Mouse (Mus musculus) cortical plate, adult 2 months (tissue): Measurements from ENCODE around the gene Scn4b. TPM values are rescaled to one million over a fixed set of nuclear protein-coding genes. Genes with fewer than 3 reads are reported as not detected.
A peak's percentile ranks its signal among the peaks of the same experiment; 100 is the strongest.

Experiments
- H3K27ac ChIP-seq: fragments of 200-500 bp; 2 replicates; pipeline ENCODE4 v1.5.1; 2012; ENCODE audit warnings: low read length, control low read depth, inconsistent platforms; ENCODE audit not compliant: insufficient read depth
- H3K4me1 ChIP-seq: fragments of 200-500 bp; 2 replicates; pipeline ENCODE4 v1.6.1; 2011; ENCODE audit warnings: low read length; ENCODE audit not compliant: control insufficient read depth, insufficient read depth
- H3K4me3 ChIP-seq: fragments of 200-500 bp; 2 replicates; pipeline ENCODE4 v1.5.1; 2011; ENCODE audit warnings: mild to moderate bottlenecking, low read length, control low read depth; ENCODE audit not compliant: insufficient read depth
- CTCF ChIP-seq: fragments of 200-500 bp; IDR thresholded peaks from 2 replicates; pipeline ENCODE4 v1.5.1; 2011; ENCODE audit warnings: mild to moderate bottlenecking, control low read depth, low read length; ENCODE audit not compliant: insufficient read depth; ENCODE audit errors: extremely low read depth
- POLR2A ChIP-seq: fragments of 200-500 bp; IDR thresholded peaks from 2 replicates; pipeline ENCODE4 v1.6.1; 2011; ENCODE audit warnings: mild to moderate bottlenecking, low read length, control low read depth; ENCODE audit not compliant: insufficient read depth; ENCODE audit errors: extremely low read depth
- polyA plus RNA-seq: library from polyadenylated mRNA; depleted of rRNA; stranded (reverse); fragments of >200 nt; gene quantifications from 2 replicates; pipeline ENCODE4 v1.2.3, GENCODE M21; 2012; rRNA removed

Gene Scn4b
- 31.9 and 87.5 TPM in 2 replicates for polyA plus RNA-seq

- Histone ChIP-seq H3K4me3 (peak within 1 kb of the TSS; percentile 41), H3K27ac (no peak within 1 kb of the TSS), H3K4me1 (no peaks in the 10 kb centered on the region)
- TF ChIP-seq POLR2A (no peak), CTCF (no peak)
These were observed at the start of gene Scn4b for GRCm38 (mm10) chr9:45138191-45139032. Gene Scn4b (plus strand): TSS chr9:45138395.

GRCm38 (mm10) chr9:45090811-45091210 is 47.4 kb upstream of the Scn4b start:
- TF ChIP-seq POLR2A, result no peak
- no peak overlapping the region for H3K27ac ChIP-seq
- no peaks in the 10 kb centered on the region for H3K4me1 ChIP-seq
- H3K4me3 ChIP-seq, result no peak overlapping the region

- Histone ChIP-seq H3K4me3 (no peak overlapping the region), H3K4me1 (no peaks in the 10 kb centered on the region), H3K27ac (no peak overlapping the region)
- no peak for TF ChIP-seq CTCF
- TF ChIP-seq POLR2A, result no peak
These were observed 45.6 kb upstream of the Scn4b start for GRCm38 (mm10) chr9:45092641-45093040.

- no peak for TF ChIP-seq CTCF
- TF ChIP-seq POLR2A, result no peak
- no peak overlapping the region for H3K27ac ChIP-seq
- H3K4me3 ChIP-seq, result no peak overlapping the region
- H3K4me1 ChIP-seq, result no peaks in the 10 kb centered on the region
These were observed 42.9 kb upstream of the Scn4b start for GRCm38 (mm10) chr9:45095149-45095937.

GRCm38 (mm10) chr9:45097877-45098276 is 40.3 kb upstream of the Scn4b start:
- no peak for TF ChIP-seq POLR2A
- no peak for TF ChIP-seq CTCF
- Histone ChIP-seq H3K4me3 (no peak overlapping the region), H3K27ac (no peak overlapping the region), H3K4me1 (no peaks in the 10 kb centered on the region)

GRCm38 (mm10) chr9:45098426-45098825 is 39.8 kb upstream of the Scn4b start:
- no peak for TF ChIP-seq POLR2A
- no peak for TF ChIP-seq CTCF
- Histone ChIP-seq H3K4me1 (no peaks in the 10 kb centered on the region), H3K27ac (no peak overlapping the region), H3K4me3 (no peak overlapping the region)

- no peak overlapping the region for H3K4me3 ChIP-seq
- no peak overlapping the region for H3K27ac ChIP-seq
- no peak for TF ChIP-seq CTCF
- no peak for TF ChIP-seq POLR2A
- H3K4me1 ChIP-seq, result no peaks in the 10 kb centered on the region
These were observed 35.7 kb upstream of the Scn4b start for GRCm38 (mm10) chr9:45102528-45102927.

- H3K4me1 ChIP-seq, result no peaks in the 10 kb centered on the region
- TF ChIP-seq CTCF (no peak), POLR2A (no peak)
- no peak overlapping the region for H3K4me3 ChIP-seq
- H3K27ac ChIP-seq, result no peak overlapping the region
These were observed 34.8 kb upstream of the Scn4b start for GRCm38 (mm10) chr9:45103211-45103979.

- Histone ChIP-seq H3K27ac (no peak overlapping the region), H3K4me3 (no peak overlapping the region), H3K4me1 (no peaks in the 10 kb centered on the region)
- TF ChIP-seq CTCF, result no peak
- TF ChIP-seq POLR2A, result no peak
These were observed 32.4 kb upstream of the Scn4b start for GRCm38 (mm10) chr9:45105596-45106374.
